Mouse (Mus musculus) ES-E14 (cell line): Measurements from ENCODE around the gene Dmwd.

Source experiments
- CHD2 ChIP-seq: IDR thresholded peaks from 2 replicates; pipeline ENCODE4 v1.6.1; 2014; ENCODE audit warnings: mild to moderate bottlenecking, low read depth, low read length, inconsistent platforms
- HCFC1 ChIP-seq: IDR thresholded peaks from 2 replicates; pipeline ENCODE4 v1.6.1; 2012; ENCODE audit warnings: low read length, inconsistent platforms, borderline replicate concordance; ENCODE audit not compliant: insufficient read depth
- MAFK ChIP-seq: IDR thresholded peaks from 2 replicates; pipeline ENCODE4 v1.6.1; 2014; ENCODE audit warnings: mild to moderate bottlenecking, low read depth, low read length, inconsistent platforms; ENCODE audit not compliant: insufficient read depth
- ZC3H11A ChIP-seq: IDR thresholded peaks from 2 replicates; pipeline ENCODE4 v1.6.1; 2012; ENCODE audit warnings: low read depth, mild to moderate bottlenecking, inconsistent platforms, low read length, borderline replicate concordance

DNA sequence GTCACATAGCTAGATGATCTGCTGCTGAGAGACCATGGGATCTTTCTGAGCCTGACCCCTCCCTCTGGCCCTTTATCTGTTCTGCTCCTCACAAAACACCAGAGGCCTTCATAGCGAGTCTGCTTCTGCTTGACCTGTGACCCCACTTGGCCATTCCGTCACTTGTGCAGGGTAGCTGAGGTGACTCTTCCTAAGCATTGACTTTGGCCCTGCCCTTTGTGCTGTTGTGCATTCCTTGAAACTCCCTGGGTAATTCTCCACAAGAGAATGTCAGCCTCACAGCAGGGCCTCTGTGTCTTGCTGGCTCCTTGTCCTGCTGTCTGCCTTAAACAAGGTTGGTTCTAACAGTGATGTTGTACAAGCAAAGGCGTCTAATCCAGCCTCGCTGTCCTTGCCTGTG, 44.4 kb upstream of the Dmwd start:
- no peak for TF ChIP-seq CHD2
- no peak for TF ChIP-seq HCFC1
- TF ChIP-seq MAFK = no peak
- TF ChIP-seq ZC3H11A = no peak
